Mouse (Mus musculus) heart, embryonic 16.5 days (tissue): Measurements from ENCODE around the gene Myo6. TPM values are rescaled to one million over a fixed set of nuclear protein-coding genes. Genes with fewer than 3 reads are reported as not detected.

Source experiments
- ATAC-seq: fragments of 200-750 bp; cut with Nextera tagmentation; replicated peaks from 2 replicates; pipeline ENCODE4 v1.8.0; 2017; ENCODE audit warnings: moderate number of reproducible peaks; ENCODE audit not compliant: insufficient read depth, low FRiP score; ENCODE audit errors: extremely low read depth
- H3K27ac ChIP-seq: fragments of 300-500 bp; sonication (generic); 2 replicates; pipeline ENCODE4 v1.5.1; 2014; ENCODE audit warnings: mild to moderate bottlenecking, low read length, control low read depth, moderate library complexity
- H3K27me3 ChIP-seq: fragments of 300-500 bp; sonication (generic); 2 replicates; pipeline ENCODE4 v1.6.1; 2014; ENCODE audit warnings: low read length, mixed read lengths; ENCODE audit not compliant: control insufficient read depth, insufficient read depth
- H3K36me3 ChIP-seq: fragments of 300-500 bp; sonication (generic); 2 replicates; pipeline ENCODE4 v1.6.1; 2014; ENCODE audit not compliant: control insufficient read depth, insufficient read depth
- H3K4me1 ChIP-seq: fragments of 300-500 bp; sonication (generic); 2 replicates; pipeline ENCODE4 v1.6.1; 2014; ENCODE audit warnings: low read length, mixed read lengths; ENCODE audit not compliant: control insufficient read depth, insufficient read depth
- H3K4me2 ChIP-seq: fragments of 300-500 bp; sonication (generic); 2 replicates; pipeline ENCODE4 v1.6.1; 2014; ENCODE audit warnings: low read depth, mild to moderate bottlenecking, control low read depth, low read length
- H3K4me3 ChIP-seq: fragments of 300-500 bp; sonication (generic); 2 replicates; pipeline ENCODE4 v1.5.1; 2014; ENCODE audit warnings: mild to moderate bottlenecking, control low read depth, low read length
- H3K9ac ChIP-seq: fragments of 300-500 bp; sonication (generic); 2 replicates; pipeline ENCODE4 v1.6.1; 2014; ENCODE audit warnings: low read length, control low read depth
- H3K9me3 ChIP-seq: fragments of 300-500 bp; sonication (generic); replicated peaks from 2 replicates; pipeline ENCODE4 v1.6.1; 2016; ENCODE audit warnings: low read length; ENCODE audit not compliant: control insufficient read depth
- WGBS: fragments of 180-500 bp; shearing (Covaris S2); extraction: QIAGEN DNeasy Blood & Tissue Kit; methylation state at CpG from one replicate; pipeline ENCODE4 v1.1.7; 2014; 5-methylcytosine and 5-hydroxymethylcytosine counted together
- polyA plus RNA-seq: library from polyadenylated mRNA; unstranded; fragments of >200 nt; fragmentation: Nextera tagmentation; extraction: Ambion mirVana; gene quantifications from 2 replicates; pipeline ENCODE4 v1.2.1, GENCODE M21; 2015

Gene Myo6
- polyA plus RNA-seq, result 10.0 and 11.2 TPM in 2 replicates

- ATAC-seq, result peak; percentile 99
- Histone ChIP-seq H3K4me1 (peaks cover 9% of the 10 kb centered on the region), H3K9ac (peak within 1 kb of the TSS; percentile 80), H3K27ac (peak within 1 kb of the TSS; percentile 83), H3K9me3 (no peaks in the 10 kb centered on the region), H3K4me3 (peak within 1 kb of the TSS; percentile 68), H3K36me3 (no peaks in the 10 kb centered on the region), H3K4me2 (peak within 1 kb of the TSS; percentile 71), H3K27me3 (no peaks in the 10 kb centered on the region)
- under 1% methylated on average over 69 of the region's 69 CpGs for WGBS
Measured at GRCm38 (mm10) chr9:80164611-80165474, at the start of gene Myo6. TSS of gene Myo6 (plus strand) at chr9:80165031.

GRCm38 (mm10) chr9:80145992-80146587 is 18.7 kb upstream of the Myo6 start:
- peak; percentile 49; the same call in 1 of the 2 replicates for ATAC-seq
- H3K4me3 ChIP-seq, result no peak overlapping the region
- no peak overlapping the region for H3K4me2 ChIP-seq
- H3K4me1 ChIP-seq, result peaks cover 2% of the 10 kb centered on the region; the same call in 1 of the 2 replicates
- WGBS, result 43% methylated on average over 10 of the region's 10 CpGs
- H3K36me3 ChIP-seq, result peaks cover 34% of the 10 kb centered on the region
- no peaks in the 10 kb centered on the region for H3K9me3 ChIP-seq
- peak overlapping the region; percentile 22 for H3K27ac ChIP-seq
- H3K27me3 ChIP-seq, result no peaks in the 10 kb centered on the region
- H3K9ac ChIP-seq, result no peak overlapping the region

GRCm38 (mm10) chr9:80149594-80149993 is 15.2 kb upstream of the Myo6 start:
- Histone ChIP-seq H3K4me1 (peaks cover 2% of the 10 kb centered on the region; the same call in 1 of the 2 replicates), H3K9ac (no peak overlapping the region), H3K9me3 (no peaks in the 10 kb centered on the region), H3K27ac (no peak overlapping the region), H3K27me3 (no peaks in the 10 kb centered on the region), H3K4me3 (no peak overlapping the region), H3K4me2 (no peak overlapping the region), H3K36me3 (peaks cover 9% of the 10 kb centered on the region)
- 74% methylated on average over 5 of the region's 5 CpGs for WGBS
- ATAC-seq, result no peak

GRCm38 (mm10) chr9:80155277-80155676 is 9.6 kb upstream of the Myo6 start:
- ATAC-seq, result 0 out of 2 replicates have a peak, but pooled peaks have one; percentile 28
- Histone ChIP-seq H3K9me3 (no peaks in the 10 kb centered on the region), H3K4me1 (no peaks in the 10 kb centered on the region), H3K27ac (no peak overlapping the region), H3K4me3 (no peak overlapping the region), H3K9ac (no peak overlapping the region), H3K27me3 (no peaks in the 10 kb centered on the region), H3K4me2 (no peak overlapping the region), H3K36me3 (no peaks in the 10 kb centered on the region)
- 67% methylated on average over 5 of the region's 5 CpGs for WGBS

GRCm38 (mm10) chr9:80156780-80157179 is 8.1 kb upstream of the Myo6 start:
- H3K27ac ChIP-seq, result no peak overlapping the region
- ATAC-seq, result no peak
- H3K36me3 ChIP-seq, result no peaks in the 10 kb centered on the region
- no peaks in the 10 kb centered on the region for H3K27me3 ChIP-seq
- no peak overlapping the region for H3K4me2 ChIP-seq
- no peak overlapping the region for H3K9ac ChIP-seq
- WGBS, result 84% methylated on average over 5 of the region's 5 CpGs
- H3K9me3 ChIP-seq, result no peaks in the 10 kb centered on the region
- no peaks in the 10 kb centered on the region for H3K4me1 ChIP-seq
- no peak overlapping the region for H3K4me3 ChIP-seq

GRCm38 (mm10) chr9:80157840-80158465 is 6.9 kb upstream of the Myo6 start:
- Histone ChIP-seq H3K36me3 (no peaks in the 10 kb centered on the region), H3K27me3 (no peaks in the 10 kb centered on the region), H3K4me3 (no peak overlapping the region), H3K9me3 (no peaks in the 10 kb centered on the region), H3K4me2 (no peak overlapping the region), H3K9ac (no peak overlapping the region), H3K4me1 (no peaks in the 10 kb centered on the region), H3K27ac (no peak overlapping the region)
- ATAC-seq, result no peak
- 84% methylated on average over 12 of the region's 12 CpGs for WGBS

GRCm38 (mm10) chr9:80158937-80159336 is 5.9 kb upstream of the Myo6 start:
- ATAC-seq, result no peak
- Histone ChIP-seq H3K9me3 (no peaks in the 10 kb centered on the region), H3K4me3 (no peak overlapping the region), H3K9ac (no peak overlapping the region), H3K4me1 (peaks cover 2% of the 10 kb centered on the region), H3K36me3 (no peaks in the 10 kb centered on the region), H3K4me2 (no peak overlapping the region), H3K27ac (no peak overlapping the region), H3K27me3 (no peaks in the 10 kb centered on the region)
- WGBS, result 81% methylated on average over 5 of the region's 5 CpGs

GRCm38 (mm10) chr9:80161451-80161850 is 3.4 kb upstream of the Myo6 start:
- WGBS, result 85% methylated on average over 4 of the region's 4 CpGs
- no peak overlapping the region for H3K9ac ChIP-seq
- no peaks in the 10 kb centered on the region for H3K9me3 ChIP-seq
- H3K4me2 ChIP-seq, result no peak overlapping the region
- no peak overlapping the region for H3K4me3 ChIP-seq
- no peaks in the 10 kb centered on the region for H3K36me3 ChIP-seq
- no peak for ATAC-seq
- H3K27me3 ChIP-seq, result no peaks in the 10 kb centered on the region
- peaks cover 9% of the 10 kb centered on the region for H3K4me1 ChIP-seq
- no peak overlapping the region for H3K27ac ChIP-seq
